Mouse (Mus musculus) forebrain, postnatal 0 days (tissue): Measurements from ENCODE around the gene Ensa. TPM values are rescaled to one million over a fixed set of nuclear protein-coding genes. Genes with fewer than 3 reads are reported as not detected.
A peak's percentile ranks its signal among the peaks of the same experiment; 100 is the strongest.

Source experiments
- ATAC-seq: fragments of 200-750 bp; cut with Nextera tagmentation; 2 replicates; pipeline ENCODE4 v1.8.0; 2017; ENCODE audit warnings: mild to moderate bottlenecking, moderate library complexity
- DNase-seq: peaks from one replicate; pipeline ENCODE4 v3.0.0-alpha.2; 2015
- H3K27ac ChIP-seq: fragments of 300-500 bp; sonication (generic); 2 replicates; pipeline ENCODE4 v1.5.1; 2014; ENCODE audit warnings: low read depth, mild to moderate bottlenecking, antibody characterized with exemption, low read length, moderate library complexity, mixed read lengths
- H3K27me3 ChIP-seq: fragments of 300-500 bp; sonication (generic); 2 replicates; pipeline ENCODE4 v1.6.1; 2014; ENCODE audit warnings: mild to moderate bottlenecking, low read length, mixed read lengths; ENCODE audit not compliant: insufficient read depth
- H3K36me3 ChIP-seq: fragments of 300-500 bp; sonication (generic); 2 replicates; pipeline ENCODE4 v1.6.1; 2014; ENCODE audit warnings: mild to moderate bottlenecking, moderate library complexity; ENCODE audit not compliant: insufficient read depth
- H3K4me1 ChIP-seq: fragments of 300-500 bp; sonication (generic); 2 replicates; pipeline ENCODE4 v1.6.1; 2014; ENCODE audit warnings: antibody characterized with exemption; ENCODE audit not compliant: insufficient read depth
- H3K4me2 ChIP-seq: fragments of 300-500 bp; sonication (generic); 2 replicates; pipeline ENCODE4 v1.6.1; 2014; ENCODE audit warnings: low read depth, mild to moderate bottlenecking, moderate library complexity
- H3K4me3 ChIP-seq: fragments of 300-500 bp; sonication (generic); 2 replicates; pipeline ENCODE4 v1.5.1; 2014; ENCODE audit warnings: low read depth, low read length, mixed read lengths
- H3K9ac ChIP-seq: fragments of 300-500 bp; sonication (generic); 2 replicates; pipeline ENCODE4 v1.6.1; 2014; ENCODE audit warnings: mild to moderate bottlenecking
- H3K9me3 ChIP-seq: fragments of 300-500 bp; sonication (generic); 2 replicates; pipeline ENCODE4 v1.6.1; 2016; ENCODE audit warnings: low read length
- CTCF ChIP-seq: sonication (generic); IDR thresholded peaks from 2 replicates; pipeline ENCODE4 v1.5.1; 2016; ENCODE audit warnings: antibody characterized with exemption, control low read depth, low read depth
- WGBS: fragments of 180-500 bp; shearing (Covaris S2); extraction: QIAGEN DNeasy Blood & Tissue Kit; methylation state at CpG from one replicate; pipeline ENCODE4 v1.1.7; 2014; 5-methylcytosine and 5-hydroxymethylcytosine counted together
- polyA plus RNA-seq: library from polyadenylated mRNA; unstranded; fragments of >200 nt; fragmentation: Nextera tagmentation; extraction: Ambion mirVana; gene quantifications from 2 replicates; pipeline ENCODE4 v1.2.1, GENCODE M21; 2015
- total RNA-seq: library from RNA; depleted of rRNA; stranded (reverse); fragments of >200 nt; gene quantifications from 2 replicates; pipeline ENCODE4 v1.2.3, GENCODE M21; 2014

Ensa gene
- total and polyA plus RNA-seq, 2 experiments from 2014 or later, result 140 to 151 TPM

DNA sequence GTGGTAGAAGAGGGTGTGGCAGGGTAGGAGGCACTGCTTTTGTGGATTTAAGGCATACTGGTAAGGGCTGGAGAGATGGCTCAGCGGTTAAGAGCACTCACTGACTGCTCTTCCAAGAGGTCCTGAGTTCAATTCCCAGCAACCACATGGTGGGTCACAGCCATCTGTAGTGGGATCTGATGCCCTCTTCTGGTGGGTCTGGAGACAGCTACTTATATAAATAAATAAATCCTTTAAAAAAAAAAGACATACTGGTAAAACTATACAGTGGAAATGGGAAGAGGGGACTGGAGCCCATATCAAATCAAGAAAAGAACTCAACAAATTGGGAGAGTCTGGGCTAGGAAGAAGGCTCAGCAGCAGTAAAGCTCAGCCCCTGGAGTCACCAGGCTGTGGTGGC, 14.9 kb downstream of the Ensa start:
- TF ChIP-seq CTCF, result peak; percentile 21; the same call in 1 of the 2 replicates
- peaks cover 26% of the 10 kb centered on the region for H3K36me3 ChIP-seq
- no peaks in the 10 kb centered on the region for H3K4me1 ChIP-seq
- 94% methylated on average over 1 of the region's 1 CpGs for WGBS
- H3K27me3 ChIP-seq, result no peaks in the 10 kb centered on the region
- ATAC-seq, result no peak
- H3K4me3 ChIP-seq, result no peak overlapping the region
- no peaks in the 10 kb centered on the region for H3K9me3 ChIP-seq
- DNase-seq, result no peak
- no peak overlapping the region for H3K9ac ChIP-seq
- H3K27ac ChIP-seq, result no peak overlapping the region
- H3K4me2 ChIP-seq, result no peak overlapping the region

DNA sequence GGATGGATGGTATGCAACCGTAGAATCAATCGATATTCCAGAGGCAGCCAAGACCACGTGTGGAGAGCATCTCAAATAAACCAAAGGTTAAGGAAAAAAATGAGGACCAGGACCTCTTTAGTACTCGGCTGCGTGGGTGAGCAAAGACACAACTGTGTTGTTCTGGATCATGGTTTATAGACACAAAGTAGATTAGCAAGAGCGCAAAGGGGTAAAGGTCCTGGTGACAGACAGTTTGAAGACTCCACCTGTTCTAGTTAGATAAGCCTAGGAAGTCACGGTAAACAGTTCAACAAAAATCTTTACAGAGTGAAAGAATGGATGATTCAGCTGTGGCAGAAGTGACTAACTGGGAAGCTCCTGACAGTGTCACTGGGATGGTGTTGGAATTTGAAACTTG, 18.3 kb downstream of the Ensa start:
- Histone ChIP-seq H3K4me1 (no peaks in the 10 kb centered on the region), H3K9ac (no peak overlapping the region), H3K27me3 (no peaks in the 10 kb centered on the region), H3K4me3 (no peak overlapping the region), H3K4me2 (no peak overlapping the region), H3K9me3 (no peaks in the 10 kb centered on the region), H3K27ac (no peak overlapping the region), H3K36me3 (peaks cover 8% of the 10 kb centered on the region; the same call in 1 of the 2 replicates)
- 93% methylated on average over 7 of the region's 7 CpGs for WGBS
- ATAC-seq (no peak), DNase-seq (no peak)
- TF ChIP-seq CTCF, result no peak

- no peak overlapping the region for H3K4me3 ChIP-seq
- H3K27ac ChIP-seq, result no peak overlapping the region
- H3K4me2 ChIP-seq, result no peak overlapping the region
- H3K9me3 ChIP-seq, result no peaks in the 10 kb centered on the region
- H3K27me3 ChIP-seq, result no peaks in the 10 kb centered on the region
- no peak overlapping the region for H3K9ac ChIP-seq
- DNase-seq (no peak), ATAC-seq (no peak)
- H3K36me3 ChIP-seq, result no peaks in the 10 kb centered on the region; the same call in 1 of the 2 replicates
- 66% methylated on average over 10 of the region's 10 CpGs for WGBS
- no peaks in the 10 kb centered on the region for H3K4me1 ChIP-seq
- no peak for TF ChIP-seq CTCF
These were observed 20.8 kb downstream of the Ensa start for GRCm38 (mm10) chr3:95645313-95646235.

DNA sequence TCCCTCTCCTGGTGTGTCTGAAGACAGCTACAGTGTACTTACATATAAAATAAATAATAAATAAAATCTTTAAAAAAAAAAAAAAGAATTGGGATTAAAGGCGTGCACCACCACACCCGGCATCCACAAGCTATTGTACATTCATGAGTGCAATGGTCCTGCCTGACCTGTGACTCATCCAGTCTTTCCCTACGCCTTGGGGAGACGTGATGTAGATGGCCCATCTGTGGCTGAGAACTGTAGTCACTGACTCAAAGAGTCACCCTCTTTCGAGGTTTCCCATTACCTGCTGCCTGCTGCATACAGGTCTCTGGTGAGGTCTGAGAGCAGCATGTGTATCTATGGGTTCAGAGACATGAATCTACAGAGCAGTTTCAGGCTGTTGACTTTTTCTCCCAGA, 23.2 kb downstream of the Ensa start:
- WGBS, result 88% methylated on average over 5 of the region's 5 CpGs
- Histone ChIP-seq H3K36me3 (no peaks in the 10 kb centered on the region), H3K27ac (no peak overlapping the region), H3K27me3 (no peaks in the 10 kb centered on the region), H3K4me2 (no peak overlapping the region), H3K9me3 (no peaks in the 10 kb centered on the region), H3K4me3 (no peak overlapping the region), H3K9ac (no peak overlapping the region), H3K4me1 (no peaks in the 10 kb centered on the region)
- ATAC-seq (no peak), DNase-seq (no peak)
- no peak for TF ChIP-seq CTCF

- DNase-seq, result no peak
- no peaks in the 10 kb centered on the region for H3K9me3 ChIP-seq
- no peak for ATAC-seq
- TF ChIP-seq CTCF, result no peak
- no peak overlapping the region for H3K9ac ChIP-seq
- H3K36me3 ChIP-seq, result no peaks in the 10 kb centered on the region
- 77% methylated on average over 6 of the region's 6 CpGs for WGBS
- H3K4me2 ChIP-seq, result no peak overlapping the region
- no peak overlapping the region for H3K4me3 ChIP-seq
- no peaks in the 10 kb centered on the region for H3K4me1 ChIP-seq
- no peak overlapping the region for H3K27ac ChIP-seq
- no peaks in the 10 kb centered on the region for H3K27me3 ChIP-seq
These were observed 25.7 kb downstream of the Ensa start for GRCm38 (mm10) chr3:95650276-95651032.

- TF ChIP-seq CTCF, result no peak
- ATAC-seq (no peak), DNase-seq (no peak)
- Histone ChIP-seq H3K4me2 (no peak overlapping the region), H3K4me1 (no peaks in the 10 kb centered on the region), H3K27me3 (no peaks in the 10 kb centered on the region), H3K4me3 (no peak overlapping the region), H3K27ac (no peak overlapping the region), H3K36me3 (no peaks in the 10 kb centered on the region), H3K9me3 (no peaks in the 10 kb centered on the region), H3K9ac (no peak overlapping the region)
- WGBS, result 94% methylated on average over 3 of the region's 3 CpGs
These were observed 26.2 kb downstream of the Ensa start for GRCm38 (mm10) chr3:95651033-95651373.
